Mouse (Mus musculus): ENCODE results near the gene Nptxr. TPM values are rescaled to one million over a fixed set of nuclear protein-coding genes. Genes with fewer than 3 reads are reported as not detected.

The Nptxr gene
- 1.0 and 1.2 TPM in 2 replicates for polyA plus RNA-seq (2015; fragmentation: Nextera tagmentation; extraction: Ambion mirVana)

DNA sequence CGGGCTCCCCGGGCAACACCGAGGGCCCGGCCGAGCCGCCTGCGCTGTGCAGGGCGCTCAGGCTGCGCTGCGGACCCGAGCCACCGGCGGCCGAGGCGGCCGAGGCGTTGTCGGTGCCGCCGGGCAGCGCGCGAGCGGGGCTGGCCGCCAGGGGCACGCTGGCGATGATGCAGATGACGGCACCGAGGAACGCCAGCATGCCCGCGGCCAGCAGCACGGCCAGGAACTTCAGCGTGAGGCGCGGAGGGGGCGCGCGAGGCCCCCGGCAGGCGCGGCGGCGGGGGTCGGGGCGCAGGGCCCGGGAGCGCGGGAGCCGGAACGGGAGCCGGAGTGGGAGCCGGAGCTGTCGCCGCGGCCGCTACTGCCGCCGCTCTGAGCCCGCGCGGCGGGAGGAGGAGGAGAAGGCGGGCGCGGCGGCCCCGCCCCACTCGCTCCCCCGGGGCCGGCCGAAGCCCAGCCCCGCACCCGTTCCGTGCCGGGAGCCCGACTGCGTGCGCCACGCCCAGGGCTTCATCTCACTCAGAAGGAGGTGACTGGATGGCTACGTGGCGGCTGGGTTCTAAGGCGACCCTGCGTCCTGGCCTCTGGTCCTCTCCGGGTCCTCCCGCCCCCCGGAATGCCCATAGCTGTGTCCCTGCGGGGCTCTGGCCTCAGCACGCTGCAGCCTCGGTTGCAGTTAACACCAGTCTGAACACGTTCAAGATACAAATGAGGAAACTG lies at the start of gene Nptxr:
Nptxr (minus strand) TSS at position 415 of the 720 bp plus-strand sequence.
- H3K27ac ChIP-seq (ENCODE audit: low read length): no peak within 1 kb of the TSS
- no peak; the same call in none of the 2 replicates for TF ChIP-seq CTCF (IDR thresholded peaks at IDR 0.05)
- TF ChIP-seq EP300 (IDR thresholded peaks at IDR 0.05): no peak
- peaks cover 6% of the 10 kb centered on the region; the same call in 1 of the 2 replicates for H3K4me1 ChIP-seq (ENCODE audit: insufficient read depth, low read depth, low read length)
- ATAC-seq (peak; percentile 87), DNase-seq (ENCODE audit: low spot score) (peak; percentile 64)
- no peaks in the 10 kb centered on the region for H3K36me3 ChIP-seq (ENCODE audit: insufficient read depth, low read length)
- H3K27me3 ChIP-seq (replicated peaks; ENCODE audit: insufficient read depth, low read length): peaks cover 49% of the 10 kb centered on the region
- H3K9me3 ChIP-seq (ENCODE audit: low read length): no peaks in the 10 kb centered on the region
- H3K9ac ChIP-seq (replicated peaks; ENCODE audit: low read depth): peak within 1 kb of the TSS; percentile 16; the same call in 1 of the 2 replicates
- peak within 1 kb of the TSS; percentile 54 for H3K4me3 ChIP-seq (ENCODE audit: low read depth, low read length)
- under 1% methylated on average over 53 of the region's 91 CpGs for WGBS
- peak within 1 kb of the TSS; percentile 95 for H3K4me2 ChIP-seq (replicated peaks; ENCODE audit: low read depth, low read length)

DNA sequence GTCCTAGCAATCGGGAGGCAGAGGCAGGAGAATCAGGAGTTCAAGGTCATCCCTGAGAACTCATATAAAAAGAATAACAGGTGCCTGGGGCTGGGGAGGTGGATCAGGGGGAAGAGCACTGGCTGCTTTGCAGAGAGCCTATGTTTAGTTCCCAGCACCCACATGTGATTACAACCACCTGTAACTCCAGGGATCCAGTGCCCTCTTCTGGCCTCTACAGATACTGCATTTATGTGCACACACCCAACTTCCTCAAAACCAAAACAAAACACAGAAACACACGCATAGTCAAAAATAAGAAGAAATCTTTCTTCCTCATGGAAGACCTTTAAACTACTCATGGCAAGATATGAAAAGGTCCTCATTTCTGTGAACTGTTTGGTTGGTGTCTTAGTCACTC lies 45.6 kb upstream of the Nptxr start:
- ATAC-seq: no peak
- no peak overlapping the region for H3K4me2 ChIP-seq (replicated peaks; ENCODE audit: low read depth, low read length)
- no peaks in the 10 kb centered on the region for H3K9me3 ChIP-seq (ENCODE audit: low read length)
- H3K36me3 ChIP-seq (ENCODE audit: insufficient read depth, low read length): no peaks in the 10 kb centered on the region
- no peak for DNase-seq (ENCODE audit: low spot score)
- no peak for TF ChIP-seq EP300 (IDR thresholded peaks at IDR 0.05)
- TF ChIP-seq CTCF (IDR thresholded peaks at IDR 0.05): peak; percentile 7; the same call in 1 of the 2 replicates
- no peaks in the 10 kb centered on the region for H3K4me1 ChIP-seq (ENCODE audit: insufficient read depth, low read depth, low read length)
- H3K4me3 ChIP-seq (ENCODE audit: low read depth, low read length): no peak overlapping the region
- no peaks in the 10 kb centered on the region for H3K27me3 ChIP-seq (replicated peaks; ENCODE audit: insufficient read depth, low read length)
- 95% methylated on average over 2 of the region's 2 CpGs for WGBS
- no peak overlapping the region for H3K27ac ChIP-seq (ENCODE audit: low read length)
- no peak overlapping the region for H3K9ac ChIP-seq (replicated peaks; ENCODE audit: low read depth)

DNA sequence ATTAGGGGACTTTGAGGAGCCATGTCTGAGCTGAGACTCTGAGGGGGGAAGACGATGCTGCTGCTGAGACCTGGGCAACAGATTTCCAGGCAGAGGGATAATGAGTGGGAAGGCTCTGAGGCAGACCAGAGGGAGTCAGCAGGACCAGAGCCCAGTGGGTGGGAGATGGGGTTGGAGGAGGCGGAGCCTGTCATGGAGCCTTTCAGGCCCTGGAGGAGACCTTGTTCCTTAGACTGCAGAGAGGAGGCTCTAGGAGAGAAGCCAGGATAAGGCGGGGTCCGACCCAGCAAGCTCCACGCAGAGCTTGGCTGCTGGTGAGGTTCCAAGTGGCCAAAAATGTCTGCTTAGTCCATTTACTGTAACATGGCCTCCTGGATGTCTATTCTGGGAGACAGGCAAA lies 42.5 kb upstream of the Nptxr start:
- Histone ChIP-seq H3K9ac (replicated peaks; ENCODE audit: low read depth) (no peak overlapping the region), H3K4me3 (ENCODE audit: low read depth, low read length) (no peak overlapping the region), H3K27ac (ENCODE audit: low read length) (no peak overlapping the region), H3K27me3 (replicated peaks; ENCODE audit: insufficient read depth, low read length) (no peaks in the 10 kb centered on the region), H3K4me2 (replicated peaks; ENCODE audit: low read depth, low read length) (no peak overlapping the region), H3K9me3 (ENCODE audit: low read length) (no peaks in the 10 kb centered on the region), H3K4me1 (ENCODE audit: insufficient read depth, low read depth, low read length) (no peaks in the 10 kb centered on the region), H3K36me3 (ENCODE audit: insufficient read depth, low read length) (no peaks in the 10 kb centered on the region)
- ATAC-seq (peak; percentile 28), DNase-seq (ENCODE audit: low spot score) (peak; percentile 15)
- WGBS: 22% methylated on average over 5 of the region's 5 CpGs
- no peak for TF ChIP-seq CTCF (IDR thresholded peaks at IDR 0.05)
- TF ChIP-seq EP300 (IDR thresholded peaks at IDR 0.05): no peak

DNA sequence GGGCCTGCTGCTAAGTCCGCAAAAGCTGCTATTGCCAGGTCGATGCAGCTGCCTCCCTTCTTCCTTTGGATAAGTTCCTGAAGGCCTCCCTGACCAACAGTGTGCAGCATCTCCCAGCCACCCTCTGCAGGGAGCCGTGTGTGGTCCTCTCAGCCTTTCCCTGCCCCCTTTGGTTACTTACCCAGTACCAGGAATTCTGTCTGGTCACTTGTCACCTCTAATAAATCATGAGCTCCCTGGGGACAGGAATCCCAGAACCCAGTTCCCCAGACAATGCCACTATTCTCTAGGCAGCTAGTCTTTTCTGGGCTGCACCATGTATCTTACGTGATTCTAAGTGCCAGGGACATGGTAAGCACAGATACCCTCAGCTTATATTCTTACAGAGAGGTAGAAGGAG lies 41.4 kb upstream of the Nptxr start:
- Histone ChIP-seq H3K27ac (ENCODE audit: low read length) (no peak overlapping the region), H3K27me3 (replicated peaks; ENCODE audit: insufficient read depth, low read length) (no peaks in the 10 kb centered on the region), H3K9me3 (ENCODE audit: low read length) (no peaks in the 10 kb centered on the region), H3K9ac (replicated peaks; ENCODE audit: low read depth) (no peak overlapping the region), H3K4me3 (ENCODE audit: low read depth, low read length) (no peak overlapping the region), H3K36me3 (ENCODE audit: insufficient read depth, low read length) (no peaks in the 10 kb centered on the region), H3K4me2 (replicated peaks; ENCODE audit: low read depth, low read length) (no peak overlapping the region), H3K4me1 (ENCODE audit: insufficient read depth, low read depth, low read length) (no peaks in the 10 kb centered on the region)
- ATAC-seq: no peak
- WGBS: 53% methylated on average over 4 of the region's 4 CpGs
- no peak for TF ChIP-seq EP300 (IDR thresholded peaks at IDR 0.05)
- no peak for TF ChIP-seq CTCF (IDR thresholded peaks at IDR 0.05)
- no peak for DNase-seq (ENCODE audit: low spot score)

DNA sequence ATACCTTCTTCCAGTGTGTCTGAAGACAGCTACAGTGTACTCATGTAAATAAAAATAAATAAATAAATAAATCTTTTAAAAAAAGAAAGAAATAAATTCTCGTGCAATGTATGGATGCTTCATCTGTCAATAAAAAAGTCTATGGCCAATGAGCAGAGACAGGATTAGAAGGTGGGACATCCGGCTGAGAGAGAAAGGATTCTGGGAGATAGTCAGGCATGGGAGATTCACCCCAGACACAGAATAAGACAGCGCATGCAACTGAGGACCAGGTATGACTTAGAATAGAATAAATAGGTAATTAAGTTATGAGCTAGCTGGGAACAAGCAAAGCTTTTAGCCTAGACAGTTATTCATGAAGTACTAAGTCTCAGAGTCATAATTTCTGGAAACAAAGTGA lies 38.4 kb upstream of the Nptxr start:
- H3K4me3 ChIP-seq (ENCODE audit: low read depth, low read length): no peak overlapping the region
- no peaks in the 10 kb centered on the region for H3K9me3 ChIP-seq (ENCODE audit: low read length)
- no peak for ATAC-seq
- no peak for DNase-seq (ENCODE audit: low spot score)
- no peak for TF ChIP-seq EP300 (IDR thresholded peaks at IDR 0.05)
- no peak for TF ChIP-seq CTCF (IDR thresholded peaks at IDR 0.05)
- 86% methylated on average over 3 of the region's 3 CpGs for WGBS
- H3K4me2 ChIP-seq (replicated peaks; ENCODE audit: low read depth, low read length): no peak overlapping the region
- H3K9ac ChIP-seq (replicated peaks; ENCODE audit: low read depth): no peak overlapping the region
- no peaks in the 10 kb centered on the region for H3K36me3 ChIP-seq (ENCODE audit: insufficient read depth, low read length)
- H3K27ac ChIP-seq (ENCODE audit: low read length): no peak overlapping the region
- H3K4me1 ChIP-seq (ENCODE audit: insufficient read depth, low read depth, low read length): no peaks in the 10 kb centered on the region
- no peaks in the 10 kb centered on the region for H3K27me3 ChIP-seq (replicated peaks; ENCODE audit: insufficient read depth, low read length)

DNA sequence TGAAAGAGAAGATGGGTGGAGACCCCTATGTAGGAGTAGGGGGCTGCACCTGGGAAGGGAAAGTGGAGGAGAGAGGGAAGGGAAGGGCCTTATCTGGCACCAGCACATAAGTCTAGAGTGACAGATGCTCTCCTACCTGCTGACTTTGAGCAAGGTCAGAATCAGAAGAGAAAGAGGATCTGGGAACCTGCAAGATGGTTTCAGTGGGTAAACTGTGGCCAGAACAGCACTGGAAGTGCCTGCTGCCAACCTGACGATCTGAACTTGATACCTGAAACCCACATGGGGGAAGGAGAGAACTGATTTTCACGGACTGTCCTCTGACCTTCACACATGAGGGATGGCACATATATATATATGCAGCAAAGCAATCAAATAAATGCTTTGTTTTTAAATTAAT lies 35.7 kb upstream of the Nptxr start:
- Histone ChIP-seq H3K4me3 (ENCODE audit: low read depth, low read length) (no peak overlapping the region), H3K36me3 (ENCODE audit: insufficient read depth, low read length) (no peaks in the 10 kb centered on the region), H3K9me3 (ENCODE audit: low read length) (no peaks in the 10 kb centered on the region), H3K9ac (replicated peaks; ENCODE audit: low read depth) (no peak overlapping the region), H3K27ac (ENCODE audit: low read length) (no peak overlapping the region), H3K4me1 (ENCODE audit: insufficient read depth, low read depth, low read length) (no peaks in the 10 kb centered on the region), H3K27me3 (replicated peaks; ENCODE audit: insufficient read depth, low read length) (no peaks in the 10 kb centered on the region), H3K4me2 (replicated peaks; ENCODE audit: low read depth, low read length) (no peak overlapping the region)
- 67% methylated on average over 2 of the region's 2 CpGs for WGBS
- TF ChIP-seq CTCF (IDR thresholded peaks at IDR 0.05) (no peak), EP300 (IDR thresholded peaks at IDR 0.05) (no peak)
- no peak for ATAC-seq
- no peak for DNase-seq (ENCODE audit: low spot score)

All from lung, postnatal 0 days (tissue).